Mouse (Mus musculus) kidney, adult 2 months (tissue): ENCODE results near the gene Mettl14.

ENCODE experiments used
- CTCF ChIP-seq: fragments of 200-500 bp; conservative IDR thresholded peaks from 2 replicates; pipeline ENCODE4 v1.5.1; 2011; ENCODE audit warnings: low read depth, mild to moderate bottlenecking, control low read depth, low read length, moderate library complexity, mixed read lengths; ENCODE audit not compliant: insufficient read depth, insufficient read length
- POLR2A ChIP-seq: fragments of 200-500 bp; IDR thresholded peaks from one replicate; pipeline ENCODE4 v1.6.1; 2011; ENCODE audit warnings: low read depth, low read length, control low read depth

- TF ChIP-seq POLR2A (no peak), CTCF (no peak)
These were observed 39.7 kb upstream of the Mettl14 start for GRCm38 (mm10) chr3:123425647-123426046.
